Mouse (Mus musculus): ENCODE measurements around the gene Tradd.

The Tradd gene

GRCm38 (mm10) chr8:105264024-105264982, at the start of gene Tradd, which contains the start of gene Fbxl8:
Gene Tradd (minus strand): TSS chr8:105264609.
Gene Fbxl8 (plus strand): TSS chr8:105264648.
- DNase-seq, result peak; percentile 59

- no peak for DNase-seq
These were observed 49.4 kb upstream of the Tradd start for GRCm38 (mm10) chr8:105313622-105314402.

GRCm38 (mm10) chr8:105312891-105313481, 48.6 kb upstream of the Tradd start:
- peak; percentile 74 for DNase-seq

GRCm38 (mm10) chr8:105311718-105312117, 47.3 kb upstream of the Tradd start:
- no peak for DNase-seq

GRCm38 (mm10) chr8:105310118-105310517, 45.7 kb upstream of the Tradd start:
- no peak for DNase-seq

- peak; percentile 96 for DNase-seq
These were observed 44.9 kb upstream of the Tradd start for GRCm38 (mm10) chr8:105309142-105309847.

- DNase-seq, result peak; percentile 65
These were observed 44.0 kb upstream of the Tradd start for GRCm38 (mm10) chr8:105308428-105308827.

- peak; percentile 57 for DNase-seq
These were observed 43.3 kb upstream of the Tradd start for GRCm38 (mm10) chr8:105307670-105308069.

- peak; percentile 68 for DNase-seq
These were observed 41.8 kb upstream of the Tradd start for GRCm38 (mm10) chr8:105306146-105306691.

- DNase-seq, result peak; percentile 87
These were observed 41.1 kb upstream of the Tradd start, which contains the start of gene Elmo3 for GRCm38 (mm10) chr8:105305211-105306145. Gene Elmo3 (plus strand): TSS chr8:105305601.

GRCm38 (mm10) chr8:105304325-105305210, 40.2 kb upstream of the Tradd start:
- peak; percentile 50 for DNase-seq

GRCm38 (mm10) chr8:105303874-105304273, 39.5 kb upstream of the Tradd start:
- DNase-seq, result no peak

- no peak for DNase-seq
These were observed 39.0 kb upstream of the Tradd start for GRCm38 (mm10) chr8:105303396-105303795.

GRCm38 (mm10) chr8:105299962-105300361, 35.6 kb upstream of the Tradd start:
- DNase-seq, result no peak

GRCm38 (mm10) chr8:105298351-105299252, 34.2 kb upstream of the Tradd start:
- DNase-seq, result no peak

- peak; percentile 87 for DNase-seq
These were observed 33.2 kb upstream of the Tradd start, which contains the start of gene E2f4 for GRCm38 (mm10) chr8:105297511-105298192. Gene E2f4 (plus strand): TSS chr8:105297663.

- DNase-seq, result no peak
These were observed 31.6 kb upstream of the Tradd start, which contains the start of gene Exoc3l for GRCm38 (mm10) chr8:105295895-105296573. Gene Exoc3l (minus strand): TSS chr8:105296101.
